ENCODE assay signal across 28 mouse cellular contexts in genomic region chrX:156009756-156010155, GRCm38 (mm10).
"Had no signal": no experiment of that assay in that cellular context is flagged by ENCODE, and none has a peak within 500 bp of the region (broad histone marks: within the 10 kb centered on the region; RNA-seq: fewer than 3 reads in every experiment).

No protein-coding gene starts in this region.

- H3K9ac ChIP-seq: embryonic facial prominence, embryonic 12.5 days; embryonic facial prominence, embryonic 13.5 days; embryonic facial prominence, embryonic 15.5 days; forebrain, embryonic 12.5 days; forebrain, embryonic 13.5 days; forebrain, embryonic 15.5 days; forebrain, postnatal 0 days had no signal

- H3K4me1 ChIP-seq: embryonic facial prominence, embryonic 10.5 days; embryonic facial prominence, embryonic 12.5 days; embryonic facial prominence, embryonic 13.5 days; embryonic facial prominence, embryonic 15.5 days; forebrain, embryonic 10.5 days; forebrain, embryonic 12.5 days; forebrain, embryonic 13.5 days; forebrain, embryonic 15.5 days had no signal

- H3K9me3 ChIP-seq: embryonic facial prominence, embryonic 10.5 days; embryonic facial prominence, embryonic 12.5 days; embryonic facial prominence, embryonic 13.5 days; embryonic facial prominence, embryonic 15.5 days; forebrain, embryonic 12.5 days; forebrain, embryonic 13.5 days; forebrain, embryonic 15.5 days had no signal

- H3K27ac ChIP-seq: embryonic facial prominence, embryonic 10.5 days; embryonic facial prominence, embryonic 12.5 days; embryonic facial prominence, embryonic 13.5 days; embryonic facial prominence, embryonic 15.5 days; forebrain, embryonic 10.5 days; forebrain, embryonic 12.5 days; forebrain, embryonic 13.5 days; forebrain, embryonic 15.5 days; gastrocnemius, adult 2 months had no signal

- H3K27me3 ChIP-seq: embryonic facial prominence, embryonic 12.5 days; embryonic facial prominence, embryonic 13.5 days; embryonic facial prominence, embryonic 15.5 days; forebrain, embryonic 12.5 days; forebrain, embryonic 13.5 days; forebrain, embryonic 15.5 days had no signal

- ATAC-seq: forebrain, embryonic 13.5 days; forebrain, embryonic 14.5 days; forebrain, embryonic 15.5 days; forebrain, embryonic 16.5 days; forebrain, postnatal 0 days had no signal

- H3K4me3 ChIP-seq: embryonic facial prominence, embryonic 10.5 days; embryonic facial prominence, embryonic 12.5 days; embryonic facial prominence, embryonic 13.5 days; embryonic facial prominence, embryonic 15.5 days; erythroblast, embryonic 14.5 days; forebrain, embryonic 10.5 days; forebrain, embryonic 12.5 days; forebrain, embryonic 13.5 days; forebrain, embryonic 15.5 days; gastrocnemius, adult 2 months had no signal

- H3K36me3 ChIP-seq: embryonic facial prominence, embryonic 10.5 days; embryonic facial prominence, embryonic 12.5 days; embryonic facial prominence, embryonic 13.5 days; embryonic facial prominence, embryonic 15.5 days; forebrain, embryonic 10.5 days; forebrain, embryonic 12.5 days; forebrain, embryonic 15.5 days had no signal

- H3K4me2 ChIP-seq: embryonic facial prominence, embryonic 12.5 days; embryonic facial prominence, embryonic 13.5 days; embryonic facial prominence, embryonic 15.5 days; forebrain, embryonic 12.5 days; forebrain, embryonic 13.5 days; forebrain, embryonic 15.5 days had no signal

- DNase-seq: cerebellum, adult 2 months; cerebellum, adult 8-10 months; cerebellum, adult 9-10 months; cerebellum, adult 9-11 months; cerebellum, postnatal 10 days; cerebellum, postnatal 14 days; cerebellum, postnatal 25 days; cerebellum, postnatal 36 days; embryo, embryonic 11 days; forebrain, postnatal 0 days; gastrocnemius, adult 2 months; gastrocnemius, postnatal 10 days; gastrocnemius, postnatal 14 days; gastrocnemius, postnatal 25 days; gastrocnemius, postnatal 36 days; heart, adult 11 months; heart, adult 18-20 months had no signal
